Mouse (Mus musculus) lung, adult 2 months (tissue): Measurements from ENCODE around the gene Pced1a.

Experiments
- CTCF ChIP-seq: fragments of 200-500 bp; IDR thresholded peaks from 2 replicates; pipeline ENCODE4 v1.5.1; 2011; ENCODE audit warnings: mild to moderate bottlenecking, low read length, control low read depth; ENCODE audit not compliant: insufficient read depth
- POLR2A ChIP-seq: fragments of 200-500 bp; IDR thresholded peaks from 2 replicates; pipeline ENCODE4 v1.6.1; 2011; ENCODE audit warnings: low read depth, mild to moderate bottlenecking, control low read depth, low read length, borderline replicate concordance; ENCODE audit errors: extremely low read depth

- TF ChIP-seq CTCF (no peak), POLR2A (no peak)
Measured at GRCm38 (mm10) chr2:130406178-130406577, 18.3 kb downstream of the Pced1a start, which contains the start of gene Tmem239.
